Mouse (Mus musculus): ENCODE data around the gene Pom121. TPM values are rescaled to one million over a fixed set of nuclear protein-coding genes. Genes with fewer than 3 reads are reported as not detected.

Pom121 gene
- 6.6 TPM for polyA plus RNA-seq (2014; fragmentation: Illumina TruSeq; extraction: RNeasy Lipid Tissue Mini Kit (QIAGEN cat#74804); ENCODE audit: insufficient read depth, low read depth, low replicate concordance)

DNA sequence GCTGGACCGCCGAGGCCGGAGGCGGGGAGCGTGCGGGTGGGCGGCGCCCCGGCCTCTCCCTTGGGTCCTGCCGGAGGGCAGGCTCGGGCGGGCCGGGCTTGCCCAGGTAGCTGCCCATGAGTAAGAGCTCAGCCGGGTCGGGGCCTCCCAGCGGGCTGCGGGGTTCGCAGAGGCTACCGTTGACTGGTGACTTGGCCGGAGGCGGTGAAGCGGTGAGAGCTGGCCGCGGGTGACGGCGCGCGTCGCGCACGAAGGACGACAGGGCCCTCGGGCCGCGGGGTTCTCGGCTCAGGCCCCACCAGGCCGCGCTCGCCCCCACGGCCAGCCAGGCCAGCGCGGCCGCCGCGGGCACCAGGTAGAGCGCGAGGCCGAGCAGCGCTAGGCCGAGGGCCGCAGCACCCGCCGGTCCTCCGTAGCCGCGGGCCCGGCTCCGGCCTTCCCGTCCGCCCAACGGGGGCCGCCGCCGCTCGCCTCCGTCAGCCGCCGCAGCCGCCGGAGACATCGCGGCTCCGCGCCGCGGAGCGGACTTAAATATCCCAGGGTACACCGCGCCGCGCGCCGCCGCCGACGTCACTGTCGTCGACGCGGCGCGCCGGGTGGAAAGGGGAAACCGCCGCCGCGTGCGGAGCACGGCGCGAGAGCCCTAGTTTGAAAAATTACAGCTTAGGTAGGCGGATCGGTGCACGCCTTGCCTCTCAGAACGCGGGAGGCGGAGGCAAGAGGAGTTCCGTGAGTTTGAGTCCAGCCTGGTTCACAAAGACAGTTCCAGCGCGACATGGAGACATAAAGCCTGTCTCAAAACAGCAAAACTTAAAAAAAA lies at the start of gene Pom121:
TSS of gene Pom121 (minus strand) at position 543 of the 820 bp plus-strand sequence.

DNA sequence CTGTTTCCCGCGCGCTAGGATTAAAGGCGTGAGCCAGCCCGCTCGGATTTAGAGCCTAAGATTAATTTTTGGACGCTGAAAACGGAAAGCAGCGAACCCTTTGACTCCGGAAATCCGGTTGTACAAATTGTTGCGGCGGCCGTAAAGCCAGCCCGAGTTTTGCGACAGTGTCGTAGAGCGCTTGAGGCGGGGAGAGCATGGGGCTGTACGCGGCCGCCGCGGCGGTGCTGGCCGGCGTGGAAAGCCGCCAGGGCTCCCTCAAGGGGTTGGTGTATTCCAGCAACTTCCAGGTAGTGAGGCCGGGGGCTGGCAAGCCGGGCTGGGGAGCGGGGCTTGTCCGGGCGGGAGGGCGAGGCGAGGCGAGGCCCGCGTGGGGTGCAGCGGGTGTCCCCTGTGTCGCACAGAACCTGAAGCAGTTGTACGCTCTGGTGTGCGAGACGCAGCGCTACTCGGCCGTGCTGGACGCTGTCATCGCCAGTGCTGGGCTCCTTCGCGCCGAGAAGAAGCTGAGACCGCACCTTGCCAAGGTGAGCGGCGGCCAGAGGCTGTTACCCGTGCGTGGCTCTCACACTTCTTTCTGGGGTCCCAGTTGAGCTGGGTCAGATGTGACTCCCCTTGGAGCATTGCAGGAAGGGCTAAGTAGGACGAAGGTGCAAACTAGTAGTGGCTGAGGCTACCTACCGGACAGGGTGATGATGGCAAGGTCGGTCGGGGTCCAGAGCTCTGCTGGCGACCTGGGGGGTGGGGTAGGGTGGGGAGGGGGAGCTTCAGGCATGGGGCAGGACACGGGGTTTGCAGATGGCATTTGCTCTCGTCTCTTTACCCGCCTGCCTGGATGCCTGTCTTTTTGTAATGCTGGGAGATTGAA lies 24.3 kb downstream of the Pom121 start, which contains the start of gene Nsun5:
TSS of gene Nsun5 (plus strand) at position 167 of the 868 bp plus-strand sequence.

GRCm38 (mm10) chr5:135352995-135353394 lies 41.4 kb downstream of the Pom121 start, which contains the start of gene Trim50:
TSS of gene Trim50 (plus strand) at chr5:135353295.

DNA sequence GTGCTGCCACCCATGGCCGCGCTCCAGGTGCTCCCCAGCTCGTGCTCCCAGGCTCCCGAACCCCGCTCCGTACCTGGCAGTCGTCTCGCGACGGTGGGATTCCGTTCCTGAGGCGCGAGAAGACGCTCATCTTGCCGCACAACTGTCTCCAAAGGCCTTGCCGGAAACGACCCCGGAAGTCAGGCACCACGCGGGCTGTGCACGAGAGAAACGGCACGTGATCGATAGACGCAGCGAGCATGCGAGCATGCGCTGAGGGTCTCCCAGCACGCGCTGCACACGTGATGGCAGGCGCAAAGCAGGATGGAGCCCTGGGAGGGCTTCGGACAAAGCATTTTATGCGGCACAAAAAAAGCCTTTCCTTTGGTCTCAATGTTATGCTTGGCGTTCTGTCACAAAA lies 44.5 kb downstream of the Pom121 start, which contains the start of gene Fkbp6:
TSS of gene Fkbp6 (minus strand) at position 183 of the 400 bp plus-strand sequence.

Other genes with a start within 250 kb of the Pom121 start
- gene Tbl2, start 244.9 kb downstream of the Pom121 start, polyA plus RNA-seq (2014; fragmentation: Illumina TruSeq; extraction: RNeasy Lipid Tissue Mini Kit (QIAGEN cat#74804); ENCODE audit: insufficient read depth, low read depth, low replicate concordance), result 5.7 TPM
- gene Bcl7b, start 226.3 kb downstream of the Pom121 start, polyA plus RNA-seq (2014; fragmentation: Illumina TruSeq; extraction: RNeasy Lipid Tissue Mini Kit (QIAGEN cat#74804); ENCODE audit: insufficient read depth, low read depth, low replicate concordance), result 39.0 TPM
- 18.5 TPM for gene Baz1b, start 207.3 kb downstream of the Pom121 start, polyA plus RNA-seq (2014; fragmentation: Illumina TruSeq; extraction: RNeasy Lipid Tissue Mini Kit (QIAGEN cat#74804); ENCODE audit: insufficient read depth, low read depth, low replicate concordance)
- not detected for gene Fzd9, start 143.3 kb downstream of the Pom121 start, polyA plus RNA-seq (2014; fragmentation: Illumina TruSeq; extraction: RNeasy Lipid Tissue Mini Kit (QIAGEN cat#74804); ENCODE audit: insufficient read depth, low read depth, low replicate concordance)
- gene Fkbp6, start 44.5 kb downstream of the Pom121 start, polyA plus RNA-seq (2014; fragmentation: Illumina TruSeq; extraction: RNeasy Lipid Tissue Mini Kit (QIAGEN cat#74804); ENCODE audit: insufficient read depth, low read depth, low replicate concordance), result not detected
- gene Trim50, start 41.3 kb downstream of the Pom121 start, polyA plus RNA-seq (2014; fragmentation: Illumina TruSeq; extraction: RNeasy Lipid Tissue Mini Kit (QIAGEN cat#74804); ENCODE audit: insufficient read depth, low read depth, low replicate concordance), result not detected
- 8.1 TPM for gene Nsun5, start 24.6 kb downstream of the Pom121 start, polyA plus RNA-seq (2014; fragmentation: Illumina TruSeq; extraction: RNeasy Lipid Tissue Mini Kit (QIAGEN cat#74804); ENCODE audit: insufficient read depth, low read depth, low replicate concordance)
- 13.6 TPM for gene Hip1, start 150.6 kb upstream of the Pom121 start, polyA plus RNA-seq (2014; fragmentation: Illumina TruSeq; extraction: RNeasy Lipid Tissue Mini Kit (QIAGEN cat#74804); ENCODE audit: insufficient read depth, low read depth, low replicate concordance)
- gene Ccl26, start 169.0 kb upstream of the Pom121 start, polyA plus RNA-seq (2014; fragmentation: Illumina TruSeq; extraction: RNeasy Lipid Tissue Mini Kit (QIAGEN cat#74804); ENCODE audit: insufficient read depth, low read depth, low replicate concordance), result not detected
- gene Ccl24, start 178.5 kb upstream of the Pom121 start, polyA plus RNA-seq (2014; fragmentation: Illumina TruSeq; extraction: RNeasy Lipid Tissue Mini Kit (QIAGEN cat#74804); ENCODE audit: insufficient read depth, low read depth, low replicate concordance), result 4.1 TPM
- gene Rhbdd2, start 238.1 kb upstream of the Pom121 start, polyA plus RNA-seq (2014; fragmentation: Illumina TruSeq; extraction: RNeasy Lipid Tissue Mini Kit (QIAGEN cat#74804); ENCODE audit: insufficient read depth, low read depth, low replicate concordance), result 8.2 TPM